Mouse (Mus musculus) neural tube, embryonic 12.5 days (tissue): ENCODE data around the gene Aagab. TPM values are rescaled to one million over a fixed set of nuclear protein-coding genes. Genes with fewer than 3 reads are reported as not detected.
A peak's percentile ranks its signal among the peaks of the same experiment; 100 is the strongest.

ENCODE experiments used
- ATAC-seq: fragments of 200-750 bp; cut with Nextera tagmentation; 2 replicates; pipeline ENCODE4 v1.8.0; 2017; ENCODE audit warnings: low read depth, mild to moderate bottlenecking, moderate TSS enrichment, moderate library complexity; ENCODE audit not compliant: low FRiP score
- H3K27ac ChIP-seq: fragments of 300-500 bp; sonication (generic); 2 replicates; pipeline ENCODE4 v1.5.1; 2016
- H3K27me3 ChIP-seq: fragments of 300-500 bp; sonication (generic); replicated peaks from 2 replicates; pipeline ENCODE4 v1.6.1; 2016; ENCODE audit warnings: mild to moderate bottlenecking
- H3K36me3 ChIP-seq: fragments of 300-500 bp; sonication (generic); 2 replicates; pipeline ENCODE4 v1.6.1; 2016; ENCODE audit warnings: mild to moderate bottlenecking
- H3K4me1 ChIP-seq: fragments of 300-500 bp; sonication (generic); 2 replicates; pipeline ENCODE4 v1.6.1; 2016
- H3K4me2 ChIP-seq: fragments of 300-500 bp; sonication (generic); replicated peaks from 2 replicates; pipeline ENCODE4 v1.6.1; 2016; ENCODE audit warnings: mild to moderate bottlenecking
- H3K4me3 ChIP-seq: fragments of 300-500 bp; sonication (generic); 2 replicates; pipeline ENCODE4 v1.5.1; 2016
- H3K9ac ChIP-seq: fragments of 300-500 bp; sonication (generic); 2 replicates; pipeline ENCODE4 v1.6.1; 2016; ENCODE audit warnings: mild to moderate bottlenecking
- H3K9me3 ChIP-seq: fragments of 300-500 bp; sonication (generic); 2 replicates; pipeline ENCODE4 v1.6.1; 2016; ENCODE audit warnings: mild to moderate bottlenecking
- WGBS: fragments of 180-500 bp; shearing (Covaris S2); methylation state at CpG from one replicate; pipeline ENCODE4 v1.1.7; 2016; 5-methylcytosine and 5-hydroxymethylcytosine counted together
- polyA plus RNA-seq: library from polyadenylated mRNA; unstranded; fragments of >200 nt; fragmentation: Nextera tagmentation; extraction: Ambion mirVana; gene quantifications from 2 replicates; pipeline ENCODE4 v1.2.1, GENCODE M21; 2016

The Aagab gene
- polyA plus RNA-seq, 1 experiment from 2014 or later = 56.5 TPM

DNA sequence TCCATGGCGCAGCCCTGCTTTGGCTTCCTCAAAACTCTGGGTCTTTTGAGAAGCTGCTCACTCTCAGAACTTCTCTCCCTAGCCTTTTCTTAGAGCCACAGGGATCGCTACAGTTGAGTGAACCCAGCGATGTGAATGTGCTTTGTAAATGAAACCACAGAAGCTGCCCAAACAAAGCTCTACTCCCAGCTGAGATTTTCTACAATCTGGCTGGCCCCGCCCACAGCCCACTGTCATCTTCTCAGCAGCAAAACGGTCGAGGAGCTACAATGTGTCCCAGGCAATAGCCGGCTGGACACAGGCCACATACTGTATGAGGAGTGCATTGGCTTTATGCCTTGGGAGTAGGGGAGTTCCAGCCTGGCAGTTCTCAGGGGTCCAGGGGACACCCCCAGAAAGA, 51.2 kb downstream of the Aagab start:
- Histone ChIP-seq H3K9me3 (no peaks in the 10 kb centered on the region), H3K4me2 (no peak overlapping the region), H3K4me3 (no peak overlapping the region), H3K4me1 (peaks cover 14% of the 10 kb centered on the region; the same call in 1 of the 2 replicates), H3K36me3 (peaks cover 49% of the 10 kb centered on the region), H3K9ac (no peak overlapping the region), H3K27me3 (no peaks in the 10 kb centered on the region), H3K27ac (no peak overlapping the region)
- no peak for ATAC-seq
- 38% methylated on average over 7 of the region's 7 CpGs for WGBS

DNA sequence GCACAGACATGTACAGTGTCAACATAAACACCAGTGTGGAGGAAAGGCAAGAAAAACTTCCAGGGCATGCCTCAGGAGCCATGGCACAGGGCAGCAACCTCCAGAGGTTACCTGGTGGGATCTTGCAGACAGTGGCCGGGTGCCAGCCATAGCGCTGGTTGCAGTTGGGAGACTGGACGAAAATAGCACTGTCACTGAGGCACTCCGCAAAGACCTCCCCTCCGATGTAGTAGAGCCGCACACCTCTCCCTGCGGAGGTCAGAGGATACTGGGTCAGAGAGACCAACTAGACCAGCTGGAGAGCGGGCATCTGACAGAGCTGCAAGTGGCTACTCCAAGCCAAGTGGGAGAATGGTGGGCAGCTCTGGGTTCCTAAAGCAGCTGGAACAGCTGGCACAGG, 52.1 kb downstream of the Aagab start:
- Histone ChIP-seq H3K27me3 (no peaks in the 10 kb centered on the region), H3K4me3 (no peak overlapping the region), H3K4me2 (no peak overlapping the region), H3K9me3 (no peaks in the 10 kb centered on the region), H3K9ac (no peak overlapping the region), H3K4me1 (peaks cover 14% of the 10 kb centered on the region; the same call in 1 of the 2 replicates), H3K36me3 (peaks cover 43% of the 10 kb centered on the region), H3K27ac (no peak overlapping the region)
- 92% methylated on average over 8 of the region's 8 CpGs for WGBS
- no peak for ATAC-seq

DNA sequence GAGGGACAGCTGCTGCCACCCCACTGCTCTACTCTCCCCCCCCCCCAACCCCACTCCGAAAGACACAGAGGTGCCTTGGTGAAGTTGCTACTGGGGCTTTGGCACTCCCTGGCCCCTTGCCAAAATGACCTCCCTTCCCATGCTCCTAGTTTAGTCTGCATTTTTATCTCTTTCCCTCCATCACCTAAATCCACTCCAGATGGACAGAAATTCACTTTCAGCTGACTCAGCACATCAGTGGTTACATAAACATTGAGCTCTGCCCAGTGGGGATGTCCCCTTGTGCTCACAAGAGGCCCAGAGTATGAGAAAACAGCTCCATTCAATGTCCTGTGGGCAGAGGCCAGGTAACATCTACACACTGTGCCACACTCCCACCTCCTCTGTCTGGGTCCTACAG, 52.6 kb downstream of the Aagab start:
- Histone ChIP-seq H3K27me3 (no peaks in the 10 kb centered on the region), H3K27ac (no peak overlapping the region), H3K9ac (no peak overlapping the region), H3K4me3 (no peak overlapping the region), H3K36me3 (peaks cover 41% of the 10 kb centered on the region), H3K9me3 (no peaks in the 10 kb centered on the region), H3K4me1 (peaks cover 14% of the 10 kb centered on the region; the same call in 1 of the 2 replicates), H3K4me2 (no peak overlapping the region)
- WGBS = 67% methylated on average over 1 of the region's 1 CpGs
- ATAC-seq = no peak

DNA sequence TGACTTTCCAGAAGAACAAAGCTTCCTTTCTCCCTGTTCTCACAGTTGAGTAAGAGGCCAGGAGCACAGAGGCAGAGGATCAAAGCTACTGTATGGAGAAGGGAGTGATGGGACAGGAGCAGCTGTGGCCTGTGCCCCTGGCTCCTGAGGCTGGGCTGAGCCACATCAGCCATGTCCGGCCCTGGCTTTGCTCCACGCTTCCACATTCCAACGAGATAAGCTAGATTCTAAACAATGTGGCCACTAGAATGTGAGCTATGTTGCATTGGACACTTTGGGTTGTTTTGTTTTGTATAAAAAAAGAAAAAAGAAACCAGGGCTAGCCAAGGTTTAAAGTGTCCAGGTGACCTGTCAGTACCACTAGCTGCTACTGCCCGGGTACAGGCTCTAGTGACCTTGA, 54.7 kb downstream of the Aagab start:
- H3K4me1 ChIP-seq = peaks cover 14% of the 10 kb centered on the region; the same call in 1 of the 2 replicates
- H3K9ac ChIP-seq = no peak overlapping the region
- no peak overlapping the region for H3K27ac ChIP-seq
- no peak overlapping the region for H3K4me3 ChIP-seq
- no peaks in the 10 kb centered on the region for H3K9me3 ChIP-seq
- H3K36me3 ChIP-seq = peaks cover 36% of the 10 kb centered on the region
- 86% methylated on average over 4 of the region's 4 CpGs for WGBS
- ATAC-seq = no peak
- H3K4me2 ChIP-seq = no peak overlapping the region
- no peaks in the 10 kb centered on the region for H3K27me3 ChIP-seq

DNA sequence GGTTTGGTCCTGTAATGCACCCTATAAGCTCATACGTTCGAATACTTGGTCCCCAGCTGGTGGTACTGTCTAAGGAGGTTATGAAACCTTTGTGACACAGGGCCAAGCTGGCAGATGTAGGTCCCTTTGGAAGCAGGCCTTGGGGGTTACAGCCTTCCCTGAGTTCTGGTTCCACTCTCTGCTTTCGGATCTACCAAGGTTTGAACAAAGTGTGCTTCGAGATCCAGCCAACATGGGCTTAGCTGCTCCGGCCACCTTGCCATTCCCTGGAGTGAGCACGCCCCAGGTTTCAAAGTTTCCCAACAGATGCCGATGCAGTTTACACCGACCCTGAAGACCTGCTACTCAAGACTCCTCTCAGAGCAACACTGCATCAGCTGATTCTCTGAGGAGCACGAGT, 56.0 kb downstream of the Aagab start:
- H3K27me3 ChIP-seq = no peaks in the 10 kb centered on the region
- WGBS = 92% methylated on average over 9 of the region's 9 CpGs
- no peak overlapping the region for H3K4me2 ChIP-seq
- peaks cover 38% of the 10 kb centered on the region for H3K36me3 ChIP-seq
- no peaks in the 10 kb centered on the region for H3K9me3 ChIP-seq
- no peak for ATAC-seq
- H3K27ac ChIP-seq = no peak overlapping the region
- H3K4me3 ChIP-seq = no peak overlapping the region
- no peak overlapping the region for H3K9ac ChIP-seq
- H3K4me1 ChIP-seq = peaks cover 12% of the 10 kb centered on the region; the same call in 1 of the 2 replicates

DNA sequence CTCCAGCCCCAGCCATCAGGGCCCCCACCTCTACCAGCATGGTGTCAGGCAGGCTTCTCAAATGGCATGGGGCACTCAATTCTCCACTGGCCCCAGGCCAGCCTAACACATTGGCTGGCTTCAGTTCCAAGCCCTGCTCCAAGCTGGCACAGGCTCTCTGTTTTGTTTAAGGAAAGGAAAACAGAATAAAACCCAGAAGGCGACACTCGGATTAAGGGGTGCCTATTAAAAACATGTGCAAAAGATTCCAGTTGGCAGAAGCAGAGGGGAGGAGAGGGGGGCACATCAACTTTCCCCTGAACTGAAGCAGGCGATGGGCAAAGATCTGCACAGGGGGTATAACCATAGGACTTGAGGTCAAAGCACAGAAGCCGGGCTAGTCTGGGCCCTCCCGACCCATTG, 56.5 kb downstream of the Aagab start:
- H3K9me3 ChIP-seq = no peaks in the 10 kb centered on the region
- 79% methylated on average over 5 of the region's 5 CpGs for WGBS
- H3K4me2 ChIP-seq = no peak overlapping the region
- H3K36me3 ChIP-seq = peaks cover 35% of the 10 kb centered on the region
- H3K4me3 ChIP-seq = no peak overlapping the region
- no peak for ATAC-seq
- no peaks in the 10 kb centered on the region for H3K27me3 ChIP-seq
- H3K27ac ChIP-seq = no peak overlapping the region
- no peak overlapping the region for H3K9ac ChIP-seq
- peaks cover 6% of the 10 kb centered on the region; the same call in 1 of the 2 replicates for H3K4me1 ChIP-seq

GRCm38 (mm10) chr9:63660061-63660460, 57.6 kb downstream of the Aagab start:
- Histone ChIP-seq H3K27me3 (no peaks in the 10 kb centered on the region), H3K36me3 (peaks cover 27% of the 10 kb centered on the region)
- WGBS = 91% methylated on average over 4 of the region's 4 CpGs

GRCm38 (mm10) chr9:63660691-63661090, 58.2 kb downstream of the Aagab start:
- no peak overlapping the region for H3K4me2 ChIP-seq
- H3K27ac ChIP-seq = no peak overlapping the region
- no peak overlapping the region for H3K9ac ChIP-seq
- no peaks in the 10 kb centered on the region for H3K27me3 ChIP-seq
- ATAC-seq = no peak
- no peak overlapping the region for H3K4me3 ChIP-seq
- peaks cover 23% of the 10 kb centered on the region for H3K36me3 ChIP-seq
- peaks cover 11% of the 10 kb centered on the region for H3K4me1 ChIP-seq
- no peaks in the 10 kb centered on the region for H3K9me3 ChIP-seq
- 94% methylated on average over 3 of the region's 3 CpGs for whole genome bisulfite sequencing

More at GRCm38 (mm10) chr9:63660061-63660460, 57.6 kb downstream of the Aagab start:
- Histone ChIP-seq H3K9me3 (no peaks in the 10 kb centered on the region), H3K4me1 (peaks cover 5% of the 10 kb centered on the region), H3K27ac (no peak overlapping the region), H3K4me2 (no peak overlapping the region), H3K9ac (no peak overlapping the region), H3K4me3 (no peak overlapping the region)
- no peak for ATAC-seq

GRCm38 (mm10) chr9:63662759-63663158, 60.3 kb downstream of the Aagab start:
- Histone ChIP-seq H3K4me1 (peaks cover 30% of the 10 kb centered on the region), H3K9ac (no peak overlapping the region), H3K36me3 (peaks cover 23% of the 10 kb centered on the region)

GRCm38 (mm10) chr9:63663222-63663621, 60.8 kb downstream of the Aagab start:
- Histone ChIP-seq H3K9me3 (no peaks in the 10 kb centered on the region), H3K4me2 (no peak overlapping the region), H3K4me3 (no peak overlapping the region), H3K36me3 (peaks cover 23% of the 10 kb centered on the region), H3K27ac (no peak overlapping the region), H3K27me3 (no peaks in the 10 kb centered on the region), H3K9ac (no peak overlapping the region), H3K4me1 (peaks cover 31% of the 10 kb centered on the region)
- WGBS = 77% methylated on average over 10 of the region's 10 CpGs
- ATAC-seq = no peak

More at GRCm38 (mm10) chr9:63662759-63663158, 60.3 kb downstream of the Aagab start:
- Histone ChIP-seq H3K27ac (no peak overlapping the region), H3K4me3 (no peak overlapping the region), H3K9me3 (no peaks in the 10 kb centered on the region), H3K4me2 (no peak overlapping the region), H3K27me3 (no peaks in the 10 kb centered on the region)
- 87% methylated on average over 7 of the region's 7 CpGs for WGBS
- ATAC-seq = no peak

DNA sequence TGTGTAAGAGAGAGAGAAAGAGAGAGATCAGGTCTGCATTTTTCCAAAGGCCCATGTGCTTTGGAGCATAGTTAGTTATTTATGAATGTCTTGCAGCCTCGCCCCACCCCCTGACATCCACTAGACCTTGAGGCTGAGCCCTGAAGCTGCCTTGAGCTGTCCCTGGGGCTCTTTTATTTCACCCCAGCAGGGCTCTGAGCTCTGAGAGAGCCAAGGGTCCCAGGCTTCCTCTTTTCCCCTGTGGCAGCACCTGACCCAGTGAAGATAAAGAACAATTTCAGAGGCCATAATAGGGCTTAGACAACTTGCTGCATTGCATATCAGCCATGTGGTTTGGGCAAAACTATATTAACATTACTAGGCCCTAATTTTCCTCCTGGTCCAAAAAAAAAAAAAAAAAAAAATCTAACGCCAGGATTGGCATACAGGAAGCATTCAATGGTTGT, 61.9 kb downstream of the Aagab start:
- Histone ChIP-seq H3K27me3 (no peaks in the 10 kb centered on the region), H3K9me3 (no peaks in the 10 kb centered on the region), H3K4me1 (peaks cover 41% of the 10 kb centered on the region), H3K4me2 (no peak overlapping the region), H3K27ac (no peak overlapping the region), H3K9ac (no peak overlapping the region), H3K36me3 (peaks cover 20% of the 10 kb centered on the region), H3K4me3 (no peak overlapping the region)
- 76% methylated on average over 2 of the region's 2 CpGs for WGBS
- ATAC-seq = no peak

DNA sequence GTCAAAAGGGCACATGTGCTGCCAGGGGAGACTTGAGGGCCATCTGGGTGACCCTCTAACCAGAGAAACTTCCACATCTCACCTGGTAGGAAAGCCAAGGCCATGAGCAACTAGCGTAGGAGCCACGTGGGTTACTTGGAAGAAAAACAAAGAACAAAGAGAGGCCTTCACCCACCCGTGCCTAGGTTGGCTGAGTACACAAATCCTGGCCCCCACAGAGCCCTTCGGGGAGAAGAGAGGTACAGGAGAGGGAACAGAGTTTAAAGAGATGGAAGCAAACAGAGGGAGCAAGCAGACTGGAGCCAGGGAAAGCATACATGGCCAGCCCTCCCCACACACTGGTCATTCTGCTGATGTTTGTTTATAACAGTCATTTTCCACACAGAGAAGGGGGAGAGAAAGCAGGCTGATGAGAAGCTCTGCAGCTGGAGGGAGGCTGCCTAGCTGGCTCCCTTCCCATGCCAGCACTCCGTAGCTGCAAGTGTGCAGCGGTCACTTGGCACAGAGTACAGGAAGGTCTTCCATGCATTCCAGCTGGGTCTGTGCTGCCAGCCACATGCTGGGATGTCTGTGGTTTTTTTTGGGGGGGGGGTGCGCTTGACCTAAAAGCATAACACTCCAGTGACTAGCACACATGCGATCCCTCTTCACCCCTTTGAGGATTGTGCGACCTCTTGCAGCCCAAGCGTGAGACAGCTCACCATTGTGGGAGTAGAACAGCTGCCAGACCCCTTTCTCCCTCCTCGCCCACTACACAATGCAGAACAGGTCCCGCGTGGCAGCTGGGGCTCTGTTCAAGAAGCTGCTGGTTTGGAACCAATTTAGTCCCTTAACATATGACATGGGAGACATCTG, 62.6 kb downstream of the Aagab start:
- Histone ChIP-seq H3K4me3 (no peak overlapping the region), H3K4me1 (peaks cover 41% of the 10 kb centered on the region), H3K4me2 (no peak overlapping the region), H3K27me3 (no peaks in the 10 kb centered on the region), H3K36me3 (peaks cover 17% of the 10 kb centered on the region), H3K9me3 (no peaks in the 10 kb centered on the region), H3K9ac (no peak overlapping the region), H3K27ac (no peak overlapping the region)
- WGBS = 44% methylated on average over 13 of the region's 13 CpGs
- ATAC-seq = peak; percentile 70; the same call in 1 of the 2 replicates
